Mouse (Mus musculus) heart, embryonic 16.5 days (tissue): Measurements from ENCODE around the gene Spats1. TPM values are rescaled to one million over a fixed set of nuclear protein-coding genes. Genes with fewer than 3 reads are reported as not detected.

Experiments used
- ATAC-seq: fragments of 200-750 bp; cut with Nextera tagmentation; replicated peaks from 2 replicates; pipeline ENCODE4 v1.8.0; 2017; ENCODE audit warnings: moderate number of reproducible peaks; ENCODE audit not compliant: insufficient read depth, low FRiP score; ENCODE audit errors: extremely low read depth
- H3K27ac ChIP-seq: fragments of 300-500 bp; sonication (generic); 2 replicates; pipeline ENCODE4 v1.5.1; 2014; ENCODE audit warnings: mild to moderate bottlenecking, low read length, control low read depth, moderate library complexity
- H3K27me3 ChIP-seq: fragments of 300-500 bp; sonication (generic); 2 replicates; pipeline ENCODE4 v1.6.1; 2014; ENCODE audit warnings: low read length, mixed read lengths; ENCODE audit not compliant: control insufficient read depth, insufficient read depth
- H3K36me3 ChIP-seq: fragments of 300-500 bp; sonication (generic); 2 replicates; pipeline ENCODE4 v1.6.1; 2014; ENCODE audit not compliant: control insufficient read depth, insufficient read depth
- H3K4me1 ChIP-seq: fragments of 300-500 bp; sonication (generic); 2 replicates; pipeline ENCODE4 v1.6.1; 2014; ENCODE audit warnings: low read length, mixed read lengths; ENCODE audit not compliant: control insufficient read depth, insufficient read depth
- H3K4me2 ChIP-seq: fragments of 300-500 bp; sonication (generic); 2 replicates; pipeline ENCODE4 v1.6.1; 2014; ENCODE audit warnings: low read depth, mild to moderate bottlenecking, control low read depth, low read length
- H3K4me3 ChIP-seq: fragments of 300-500 bp; sonication (generic); 2 replicates; pipeline ENCODE4 v1.5.1; 2014; ENCODE audit warnings: mild to moderate bottlenecking, control low read depth, low read length
- H3K9ac ChIP-seq: fragments of 300-500 bp; sonication (generic); 2 replicates; pipeline ENCODE4 v1.6.1; 2014; ENCODE audit warnings: low read length, control low read depth
- H3K9me3 ChIP-seq: fragments of 300-500 bp; sonication (generic); replicated peaks from 2 replicates; pipeline ENCODE4 v1.6.1; 2016; ENCODE audit warnings: low read length; ENCODE audit not compliant: control insufficient read depth
- WGBS: fragments of 180-500 bp; shearing (Covaris S2); extraction: QIAGEN DNeasy Blood & Tissue Kit; methylation state at CpG from one replicate; pipeline ENCODE4 v1.1.7; 2014; 5-methylcytosine and 5-hydroxymethylcytosine counted together
- polyA plus RNA-seq: library from polyadenylated mRNA; unstranded; fragments of >200 nt; fragmentation: Nextera tagmentation; extraction: Ambion mirVana; gene quantifications from 2 replicates; pipeline ENCODE4 v1.2.1, GENCODE M21; 2015

Gene Spats1
- polyA plus RNA-seq, 1 experiment from 2014 or later: 1.2 TPM

DNA sequence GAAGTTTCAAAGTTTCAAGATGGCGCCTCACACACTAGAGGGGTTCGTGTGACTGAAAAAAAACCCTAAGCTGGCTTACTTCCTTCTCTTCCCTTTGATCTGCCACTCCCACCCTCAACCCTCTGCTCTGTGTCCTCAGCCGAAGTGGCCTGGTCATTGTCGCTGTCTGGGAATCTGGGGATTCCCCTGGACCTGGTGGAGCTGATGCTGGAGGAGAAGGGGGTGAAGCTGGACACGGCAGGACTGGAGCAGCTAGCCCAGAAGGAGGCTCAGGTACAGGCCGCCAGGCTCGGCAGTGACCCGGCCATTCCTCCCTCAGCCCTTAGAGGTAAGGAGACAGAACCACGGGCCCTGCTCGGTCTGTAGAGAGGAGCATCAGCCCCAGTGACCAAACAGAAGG lies 40.6 kb upstream of the Spats1 start:
- WGBS: 76% methylated on average over 10 of the region's 10 CpGs
- H3K4me3 ChIP-seq: no peak overlapping the region
- H3K4me1 ChIP-seq: 0 out of 2 replicates have a peak, but pooled peaks cover 2% of the 10 kb centered on the region
- no peaks in the 10 kb centered on the region for H3K9me3 ChIP-seq
- H3K27me3 ChIP-seq: no peaks in the 10 kb centered on the region
- H3K4me2 ChIP-seq: no peak overlapping the region
- no peak overlapping the region for H3K9ac ChIP-seq
- no peak for ATAC-seq
- no peak overlapping the region for H3K27ac ChIP-seq
- peaks cover 4% of the 10 kb centered on the region; the same call in 1 of the 2 replicates for H3K36me3 ChIP-seq

GRCm38 (mm10) chr17:45515204-45515726 lies 40.0 kb upstream of the Spats1 start:
- Histone ChIP-seq H3K27me3 (no peaks in the 10 kb centered on the region), H3K27ac (no peak overlapping the region), H3K36me3 (no peaks in the 10 kb centered on the region), H3K9me3 (no peaks in the 10 kb centered on the region), H3K4me2 (no peak overlapping the region), H3K4me3 (no peak overlapping the region), H3K9ac (no peak overlapping the region), H3K4me1 (0 out of 2 replicates have a peak, but pooled peaks cover 2% of the 10 kb centered on the region)
- WGBS: 44% methylated on average over 15 of the region's 15 CpGs
- ATAC-seq: no peak

- no peak overlapping the region for H3K27ac ChIP-seq
- 88% methylated on average over 4 of the region's 4 CpGs for WGBS
- no peak overlapping the region for H3K9ac ChIP-seq
- no peak for ATAC-seq
- H3K4me1 ChIP-seq: peaks cover 10% of the 10 kb centered on the region
- H3K4me3 ChIP-seq: no peak overlapping the region
- H3K36me3 ChIP-seq: peaks cover 12% of the 10 kb centered on the region
- H3K4me2 ChIP-seq: no peak overlapping the region
- H3K27me3 ChIP-seq: no peaks in the 10 kb centered on the region
- no peaks in the 10 kb centered on the region for H3K9me3 ChIP-seq
Measured at GRCm38 (mm10) chr17:45511757-45512156, 36.5 kb upstream of the Spats1 start.

GRCm38 (mm10) chr17:45510871-45511270 lies 35.7 kb upstream of the Spats1 start:
- Histone ChIP-seq H3K27me3 (no peaks in the 10 kb centered on the region), H3K9me3 (no peaks in the 10 kb centered on the region), H3K4me1 (peaks cover 12% of the 10 kb centered on the region), H3K36me3 (peaks cover 12% of the 10 kb centered on the region), H3K4me2 (no peak overlapping the region), H3K4me3 (no peak overlapping the region), H3K9ac (no peak overlapping the region), H3K27ac (no peak overlapping the region)
- WGBS: 85% methylated on average over 4 of the region's 4 CpGs
- no peak for ATAC-seq

DNA sequence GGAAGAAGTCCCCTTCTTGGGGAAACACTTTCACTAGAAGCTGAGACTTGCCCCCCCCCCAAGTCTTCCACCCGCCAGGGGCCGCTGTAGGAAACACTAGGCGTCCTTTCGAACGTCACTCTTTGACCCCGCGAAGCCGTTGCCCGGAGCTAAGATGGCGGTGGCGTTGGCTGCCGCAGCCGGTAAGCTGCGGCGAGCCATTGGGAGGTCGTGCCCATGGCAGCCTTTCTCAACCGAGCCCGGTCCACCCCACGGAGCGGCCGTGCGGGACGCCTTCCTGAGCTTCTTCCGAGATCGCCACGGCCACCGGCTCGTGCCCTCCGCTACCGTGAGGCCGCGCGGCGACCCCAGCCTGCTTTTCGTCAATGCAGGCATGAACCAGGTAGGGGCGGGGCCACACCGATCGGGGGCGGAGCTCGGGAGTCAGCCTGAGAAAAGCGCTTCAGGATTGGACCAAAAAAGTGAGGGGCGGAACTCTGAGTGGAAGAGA lies 31.5 kb upstream of the Spats1 start, which contains the start of gene Aars2:
Aars2 (plus strand) TSS at position 142 of the 490 bp plus-strand sequence.
- under 1% methylated on average over 42 of the region's 42 CpGs for WGBS
- no peaks in the 10 kb centered on the region for H3K9me3 ChIP-seq
- no peaks in the 10 kb centered on the region for H3K27me3 ChIP-seq

DNA sequence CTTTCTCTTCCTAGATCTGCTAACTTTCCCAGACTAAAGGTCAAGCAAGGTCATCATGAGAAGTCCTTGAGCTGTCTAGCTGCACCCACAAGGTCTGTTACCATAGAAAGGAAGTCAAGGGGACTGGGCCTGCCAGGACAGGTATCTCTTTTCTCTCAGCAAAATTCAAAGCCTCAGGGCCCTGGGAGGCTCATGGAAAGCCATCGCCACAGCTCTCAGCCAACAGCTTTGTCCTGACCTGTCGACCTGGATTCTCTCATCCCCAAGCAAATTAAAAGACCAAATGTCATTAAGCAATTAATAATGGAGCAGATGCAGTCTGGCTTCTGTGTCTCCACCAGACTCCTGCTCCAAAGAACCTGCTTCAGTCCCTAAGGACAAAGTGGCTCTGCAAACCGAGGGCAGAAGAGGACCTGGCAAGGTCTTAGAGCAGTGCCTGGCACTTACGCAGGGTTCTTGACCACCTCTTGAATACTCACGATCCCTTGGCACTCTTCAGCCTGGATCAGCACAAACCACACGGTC lies 30.8 kb upstream of the Spats1 start:
- 57% methylated on average over 6 of the region's 6 CpGs for WGBS
- no peak for ATAC-seq
- Histone ChIP-seq H3K9ac (no peak overlapping the region), H3K27me3 (no peaks in the 10 kb centered on the region), H3K4me2 (peak overlapping the region; percentile 44; the same call in 1 of the 2 replicates), H3K9me3 (no peaks in the 10 kb centered on the region), H3K27ac (no peak overlapping the region; the same call in 1 of the 2 replicates), H3K36me3 (peaks cover 12% of the 10 kb centered on the region), H3K4me1 (peaks cover 14% of the 10 kb centered on the region), H3K4me3 (no peak overlapping the region)

More for the DNA sequence above, 31.5 kb upstream of the Spats1 start, which contains the start of gene Aars2:
- ATAC-seq: peak; percentile 88
- Histone ChIP-seq H3K4me1 (peaks cover 14% of the 10 kb centered on the region), H3K9ac (peak within 1 kb of the TSS; percentile 82), H3K4me3 (peak within 1 kb of the TSS; percentile 74), H3K27ac (peak within 1 kb of the TSS; percentile 88), H3K36me3 (peaks cover 12% of the 10 kb centered on the region), H3K4me2 (peak within 1 kb of the TSS; percentile 71)

- Histone ChIP-seq H3K4me1 (peaks cover 14% of the 10 kb centered on the region), H3K9me3 (no peaks in the 10 kb centered on the region), H3K4me2 (no peak overlapping the region), H3K36me3 (no peaks in the 10 kb centered on the region), H3K4me3 (no peak overlapping the region), H3K27ac (peak overlapping the region; percentile 41), H3K27me3 (no peaks in the 10 kb centered on the region), H3K9ac (no peak overlapping the region)
- 43% methylated on average over 5 of the region's 5 CpGs for WGBS
- no peak for ATAC-seq
Measured at GRCm38 (mm10) chr17:45503301-45503973, 28.2 kb upstream of the Spats1 start.

DNA sequence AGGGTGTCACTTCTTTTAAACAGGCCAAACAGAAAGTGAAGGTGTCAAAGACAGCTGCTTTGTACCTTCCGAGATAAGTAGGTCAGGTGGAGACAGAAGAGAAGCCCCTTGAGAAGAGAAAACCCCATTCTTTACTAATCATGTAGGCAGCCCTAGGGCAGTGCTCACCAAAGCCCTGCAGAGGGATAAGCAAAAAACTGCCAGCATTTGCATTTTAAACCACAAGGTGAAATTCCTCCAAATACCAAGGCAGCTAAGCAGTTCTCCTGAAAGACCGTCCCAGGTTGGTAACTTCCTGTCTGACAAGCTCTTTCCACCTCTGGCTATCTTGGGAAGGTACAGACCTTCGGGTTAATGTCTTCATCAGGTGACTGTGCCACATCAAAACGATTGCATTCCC lies 27.1 kb upstream of the Spats1 start:
- Histone ChIP-seq H3K9ac (no peak overlapping the region), H3K4me1 (peaks cover 10% of the 10 kb centered on the region), H3K4me2 (no peak overlapping the region), H3K27ac (no peak overlapping the region), H3K9me3 (no peaks in the 10 kb centered on the region), H3K36me3 (no peaks in the 10 kb centered on the region), H3K27me3 (no peaks in the 10 kb centered on the region), H3K4me3 (no peak overlapping the region)
- no peak for ATAC-seq
- 49% methylated on average over 4 of the region's 4 CpGs for WGBS

- H3K27ac ChIP-seq: no peak overlapping the region
- no peaks in the 10 kb centered on the region for H3K9me3 ChIP-seq
- 41% methylated on average over 4 of the region's 4 CpGs for WGBS
- no peaks in the 10 kb centered on the region for H3K36me3 ChIP-seq
- ATAC-seq: no peak
- no peak overlapping the region for H3K4me3 ChIP-seq
- H3K4me2 ChIP-seq: no peak overlapping the region
- no peak overlapping the region for H3K9ac ChIP-seq
- peaks cover 3% of the 10 kb centered on the region for H3K4me1 ChIP-seq
- no peaks in the 10 kb centered on the region for H3K27me3 ChIP-seq
Measured at GRCm38 (mm10) chr17:45500981-45501380, 25.8 kb upstream of the Spats1 start.
